Mouse (Mus musculus): ENCODE data around the gene Zdhhc21. TPM values are rescaled to one million over a fixed set of nuclear protein-coding genes. Genes with fewer than 3 reads are reported as not detected.

The Zdhhc21 gene
- total RNA-seq, 2 experiments from 2014 or later: 17.8 to 19.5 TPM

DNA sequence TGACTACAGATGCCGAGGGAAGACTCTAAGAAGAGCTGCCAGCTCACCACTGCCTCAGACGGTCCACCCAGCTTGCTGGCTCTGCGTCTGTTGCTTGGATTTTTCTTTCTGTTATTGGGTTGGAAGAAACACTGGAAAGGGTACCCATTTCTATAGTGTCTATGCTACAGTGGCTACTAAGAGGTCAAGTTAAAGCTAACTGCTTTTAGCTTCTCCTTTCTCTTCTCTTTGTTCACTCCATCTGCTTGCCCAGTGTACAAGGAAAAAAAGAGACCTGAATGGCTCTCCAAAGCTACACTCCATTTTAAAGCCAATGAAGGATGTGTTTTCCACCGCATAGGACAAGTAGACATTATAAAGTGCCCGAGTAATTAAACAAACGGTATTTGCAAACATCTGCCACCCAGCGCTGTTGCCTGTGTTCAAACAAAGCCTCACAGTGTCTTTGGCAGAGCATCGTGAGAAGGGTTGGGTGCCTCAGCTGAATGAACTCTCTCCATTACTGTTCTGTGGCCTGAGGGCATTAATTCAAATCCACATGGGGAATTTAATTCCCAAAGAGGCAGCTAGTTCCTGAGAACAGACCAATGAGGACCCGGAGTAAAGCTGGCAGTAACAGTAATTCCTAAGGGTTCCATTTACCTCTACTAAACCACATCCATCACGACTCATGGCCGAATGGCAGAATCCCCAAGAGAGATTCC is 94.1 kb downstream of the Zdhhc21 start:
- DNase-seq: no peak

DNA sequence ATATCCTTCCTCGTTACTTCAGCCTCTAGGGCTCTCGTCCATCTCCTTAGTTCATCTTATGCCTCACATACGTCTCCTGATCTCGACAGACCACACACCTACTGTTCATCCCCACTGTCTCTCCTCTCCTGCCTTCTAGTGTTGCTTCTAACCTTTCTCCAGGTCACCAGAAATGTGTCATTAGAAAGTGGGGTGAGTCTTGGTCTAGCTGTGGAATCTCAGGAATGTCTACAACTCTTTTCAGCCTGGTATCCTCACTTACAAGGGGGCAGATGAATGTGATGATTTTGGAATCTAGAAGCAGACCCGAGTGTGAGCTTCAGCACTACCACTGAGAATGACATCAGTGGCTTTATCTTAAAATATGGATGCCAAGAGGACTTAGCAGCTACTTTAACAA is 96.2 kb downstream of the Zdhhc21 start:
- DNase-seq: no peak

DNA sequence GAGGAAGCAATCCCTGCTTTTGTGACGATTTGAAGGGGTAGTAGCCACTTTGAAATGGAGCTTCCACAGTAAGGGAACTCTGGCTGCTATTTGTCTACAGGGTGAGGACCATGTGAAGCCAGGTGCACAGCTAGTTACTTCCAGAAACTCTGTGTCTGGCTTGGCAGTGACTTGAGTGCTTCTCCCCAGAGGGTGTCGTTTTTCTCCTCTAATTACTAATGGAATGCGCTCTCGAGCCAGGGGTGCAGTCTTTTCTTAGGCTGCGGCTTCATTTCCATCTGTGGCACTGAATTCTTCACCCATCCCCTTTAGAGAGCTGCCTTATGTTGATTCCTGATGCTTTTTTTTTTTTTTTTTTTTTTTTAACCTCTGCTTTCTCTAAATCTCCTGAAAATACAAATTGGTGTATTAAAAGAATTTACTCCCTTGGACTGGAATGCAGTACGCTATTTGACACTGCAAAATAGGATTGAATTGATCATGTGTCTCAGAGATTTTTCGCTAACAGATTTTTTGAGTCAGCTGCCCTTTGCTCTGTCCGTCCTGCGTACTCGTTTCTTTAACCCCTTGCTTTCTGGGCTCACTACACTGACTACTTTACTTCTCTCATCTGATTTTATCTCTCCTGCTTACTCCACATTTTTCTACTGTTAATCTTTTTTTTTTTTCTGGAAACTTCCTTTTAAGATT is 97.2 kb downstream of the Zdhhc21 start:
- DNase-seq: no peak

- no peak for DNase-seq
Observed at GRCm38 (mm10) chr4:82756295-82756626, 103.5 kb downstream of the Zdhhc21 start.

DNA sequence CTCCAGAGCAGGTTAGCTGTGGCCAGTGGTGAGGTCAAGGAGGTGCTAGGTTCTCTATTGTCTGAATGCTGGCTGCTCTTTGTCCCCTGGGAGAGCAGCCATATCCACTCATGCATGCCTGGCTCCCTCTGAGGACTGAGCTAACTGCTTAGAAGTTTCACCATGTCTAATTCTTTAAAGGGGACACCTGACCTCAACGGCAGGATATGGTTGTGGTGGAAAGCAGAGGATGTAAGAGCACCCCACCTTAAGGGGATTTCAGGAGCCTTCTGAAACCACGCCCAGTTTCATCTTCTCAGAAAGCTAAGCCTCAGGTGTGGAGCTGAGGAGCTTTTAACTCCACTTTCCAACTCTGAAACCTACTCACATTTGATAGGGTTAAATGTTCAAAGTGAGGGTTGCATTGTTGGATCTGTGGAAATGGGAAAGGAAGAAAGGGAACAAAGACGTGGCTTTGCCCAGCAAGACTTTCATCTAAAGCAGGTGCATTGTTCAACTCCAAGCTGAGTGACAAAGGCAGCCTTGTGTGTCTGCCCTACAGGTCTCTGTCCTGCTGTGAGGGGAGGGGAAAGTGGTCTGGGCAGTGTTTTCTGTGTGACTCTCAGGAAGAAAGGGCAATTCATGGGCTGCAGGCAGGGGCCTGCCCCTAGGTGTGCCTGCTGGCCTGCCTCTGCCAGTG is 104.0 kb downstream of the Zdhhc21 start:
- DNase-seq: no peak

Other genes with a start within 250 kb of the Zdhhc21 start
- 100 to 1,000 TPM; 101 to 139 TPM for gene Nfib, start 154.2 kb downstream of the Zdhhc21 start, total RNA-seq (2021)
- not detected for gene Cer1, start 25.2 kb upstream of the Zdhhc21 start, total RNA-seq (2021)
- gene Frem1, start 192.4 kb upstream of the Zdhhc21 start, total RNA-seq (2021): 1 to 10 TPM; 4.2 to 6.0 TPM